Mouse (Mus musculus) gonadal fat pad, adult 2 months (tissue): ENCODE data around the gene Pcdh15. TPM values are rescaled to one million over a fixed set of nuclear protein-coding genes. Genes with fewer than 3 reads are reported as not detected.

ENCODE experiments used
- DNase-seq: peaks from one replicate; pipeline ENCODE4 v3.0.0-alpha.2; 2012; ENCODE audit warnings: low read depth
- polyA plus RNA-seq: library from polyadenylated mRNA; depleted of rRNA; stranded (reverse); fragments of >200 nt; gene quantifications from 2 replicates; pipeline ENCODE4 v1.2.3, GENCODE M21; 2012

Pcdh15 gene
- polyA plus RNA-seq, 1 experiment, result 0.01 TPM

- no peak for DNase-seq
These were observed 279.9 kb downstream of the Pcdh15 start for GRCm38 (mm10) chr10:73379001-73379400.

GRCm38 (mm10) chr10:73384003-73384402, 284.9 kb downstream of the Pcdh15 start:
- DNase-seq, result no peak

GRCm38 (mm10) chr10:73400426-73400825, 301.3 kb downstream of the Pcdh15 start:
- DNase-seq, result no peak

GRCm38 (mm10) chr10:73425408-73425807, 326.3 kb downstream of the Pcdh15 start:
- DNase-seq, result no peak

- DNase-seq, result no peak
These were observed 332.2 kb downstream of the Pcdh15 start for GRCm38 (mm10) chr10:73431345-73431744.

GRCm38 (mm10) chr10:73484082-73484481, 384.9 kb downstream of the Pcdh15 start:
- DNase-seq, result no peak

GRCm38 (mm10) chr10:73491654-73492053, 392.5 kb downstream of the Pcdh15 start:
- DNase-seq, result no peak

GRCm38 (mm10) chr10:73514846-73515245, 415.7 kb downstream of the Pcdh15 start:
- no peak for DNase-seq

- DNase-seq, result no peak
These were observed 416.6 kb downstream of the Pcdh15 start for GRCm38 (mm10) chr10:73515742-73516141.

- DNase-seq, result no peak
These were observed 420.3 kb downstream of the Pcdh15 start for GRCm38 (mm10) chr10:73519438-73519837.

GRCm38 (mm10) chr10:73552831-73553230, 453.7 kb downstream of the Pcdh15 start:
- no peak for DNase-seq

GRCm38 (mm10) chr10:73564216-73564615, 465.1 kb downstream of the Pcdh15 start:
- DNase-seq, result no peak

GRCm38 (mm10) chr10:73574711-73575297, 475.7 kb downstream of the Pcdh15 start:
- no peak for DNase-seq

GRCm38 (mm10) chr10:73667501-73667900, 568.4 kb downstream of the Pcdh15 start:
- DNase-seq, result no peak

- no peak for DNase-seq
These were observed 601.6 kb downstream of the Pcdh15 start for GRCm38 (mm10) chr10:73700519-73701286.

GRCm38 (mm10) chr10:73725566-73726240, 626.6 kb downstream of the Pcdh15 start:
- DNase-seq, result no peak

- DNase-seq, result no peak
These were observed 634.1 kb downstream of the Pcdh15 start for GRCm38 (mm10) chr10:73733246-73733645.

GRCm38 (mm10) chr10:73749021-73749420, 649.9 kb downstream of the Pcdh15 start:
- no peak for DNase-seq

- no peak for DNase-seq
These were observed 654.7 kb downstream of the Pcdh15 start for GRCm38 (mm10) chr10:73753876-73754275.

GRCm38 (mm10) chr10:73782945-73783344, 683.8 kb downstream of the Pcdh15 start:
- no peak for DNase-seq

GRCm38 (mm10) chr10:73788163-73788562, 689.0 kb downstream of the Pcdh15 start:
- no peak for DNase-seq

- DNase-seq, result no peak
These were observed 705.9 kb downstream of the Pcdh15 start for GRCm38 (mm10) chr10:73805069-73805468.

GRCm38 (mm10) chr10:73812311-73812710, 713.2 kb downstream of the Pcdh15 start:
- no peak for DNase-seq
